Mouse (Mus musculus) E14TG2a.4 (cell line): ENCODE measurements around the gene Slc25a33.

ENCODE experiments used
- CTCF ChIP-seq: conservative IDR thresholded peaks from 2 replicates; pipeline ENCODE4 v1.5.1; 2014; ENCODE audit warnings: low read length
- NANOG ChIP-seq: IDR thresholded peaks from 2 replicates; pipeline ENCODE4 v1.6.1; 2014; ENCODE audit warnings: borderline replicate concordance, low read length, mixed read lengths

- TF ChIP-seq CTCF, result peak; percentile 82
- TF ChIP-seq NANOG, result no peak
Measured at GRCm38 (mm10) chr4:149725661-149726350, 48.3 kb downstream of the Slc25a33 start.
